Mouse (Mus musculus) forebrain, embryonic 16.5 days (tissue): ENCODE results near the gene Epb41l3. TPM values are rescaled to one million over a fixed set of nuclear protein-coding genes. Genes with fewer than 3 reads are reported as not detected.

Experiments used
- ATAC-seq: fragments of 200-750 bp; cut with Nextera tagmentation; 2 replicates; pipeline ENCODE4 v1.8.0; 2017; ENCODE audit warnings: mild to moderate bottlenecking, moderate library complexity
- H3K27ac ChIP-seq: fragments of 300-500 bp; sonication (generic); 2 replicates; pipeline ENCODE4 v1.5.1; 2014; ENCODE audit warnings: low read length, control low read depth
- H3K27me3 ChIP-seq: fragments of 300-500 bp; sonication (generic); replicated peaks from 2 replicates; pipeline ENCODE4 v1.6.1; 2014; ENCODE audit warnings: low read length; ENCODE audit not compliant: control insufficient read depth, insufficient read depth
- H3K36me3 ChIP-seq: fragments of 300-500 bp; sonication (generic); 2 replicates; pipeline ENCODE4 v1.6.1; 2014; ENCODE audit not compliant: control insufficient read depth, insufficient read depth
- H3K4me1 ChIP-seq: fragments of 300-500 bp; sonication (generic); replicated peaks from 2 replicates; pipeline ENCODE4 v1.6.1; 2014; ENCODE audit warnings: low read length; ENCODE audit not compliant: control insufficient read depth, insufficient read depth
- H3K4me2 ChIP-seq: fragments of 300-500 bp; sonication (generic); 2 replicates; pipeline ENCODE4 v1.6.1; 2014; ENCODE audit warnings: mild to moderate bottlenecking, low read length, control low read depth
- H3K4me3 ChIP-seq: fragments of 300-500 bp; sonication (generic); replicated peaks from 2 replicates; pipeline ENCODE4 v1.5.1; 2014; ENCODE audit warnings: mild to moderate bottlenecking, low read length, control low read depth
- H3K9ac ChIP-seq: fragments of 300-500 bp; sonication (generic); replicated peaks from 2 replicates; pipeline ENCODE4 v1.6.1; 2014; ENCODE audit warnings: low read depth, low read length, control low read depth
- H3K9me3 ChIP-seq: fragments of 300-500 bp; sonication (generic); 2 replicates; pipeline ENCODE4 v1.6.1; 2016; ENCODE audit warnings: low read length; ENCODE audit not compliant: control insufficient read depth
- WGBS: fragments of 180-500 bp; shearing (Covaris S2); extraction: QIAGEN DNeasy Blood & Tissue Kit; methylation state at CpG from one replicate; pipeline ENCODE4 v1.1.7; 2014; 5-methylcytosine and 5-hydroxymethylcytosine counted together
- polyA plus RNA-seq: library from polyadenylated mRNA; unstranded; fragments of >200 nt; fragmentation: Nextera tagmentation; extraction: Ambion mirVana; gene quantifications from 2 replicates; pipeline ENCODE4 v1.2.1, GENCODE M21; 2015

The Epb41l3 gene
- polyA plus RNA-seq, 1 experiment from 2014 or later = 84.2 TPM

DNA sequence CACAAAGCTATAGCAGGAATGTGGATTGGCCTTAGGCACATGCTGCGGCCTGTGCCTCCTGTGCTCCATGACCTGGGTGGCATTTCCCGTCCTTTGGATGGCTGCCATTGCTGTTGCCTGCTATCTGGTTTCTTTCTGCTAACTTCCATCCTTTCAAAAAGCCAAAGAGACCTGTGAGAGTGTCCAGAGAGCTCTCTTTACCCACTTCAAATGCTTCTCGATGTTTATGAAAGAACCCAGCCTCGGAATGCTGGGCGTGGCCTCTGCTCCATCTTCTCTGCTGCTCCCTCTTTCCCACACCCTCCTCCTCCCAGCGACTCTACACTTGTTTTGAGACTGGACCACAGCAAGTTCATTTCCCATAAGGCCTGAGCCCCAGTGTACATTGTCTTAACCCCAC, 120.3 kb downstream of the Epb41l3 start:
- H3K4me3 ChIP-seq = no peak overlapping the region
- H3K9me3 ChIP-seq = no peaks in the 10 kb centered on the region
- H3K9ac ChIP-seq = no peak overlapping the region
- no peaks in the 10 kb centered on the region for H3K27me3 ChIP-seq
- WGBS = 89% methylated on average over 6 of the region's 6 CpGs
- H3K4me2 ChIP-seq = no peak overlapping the region
- no peak for ATAC-seq
- H3K27ac ChIP-seq = no peak overlapping the region
- no peaks in the 10 kb centered on the region for H3K36me3 ChIP-seq
- peaks cover 14% of the 10 kb centered on the region for H3K4me1 ChIP-seq

DNA sequence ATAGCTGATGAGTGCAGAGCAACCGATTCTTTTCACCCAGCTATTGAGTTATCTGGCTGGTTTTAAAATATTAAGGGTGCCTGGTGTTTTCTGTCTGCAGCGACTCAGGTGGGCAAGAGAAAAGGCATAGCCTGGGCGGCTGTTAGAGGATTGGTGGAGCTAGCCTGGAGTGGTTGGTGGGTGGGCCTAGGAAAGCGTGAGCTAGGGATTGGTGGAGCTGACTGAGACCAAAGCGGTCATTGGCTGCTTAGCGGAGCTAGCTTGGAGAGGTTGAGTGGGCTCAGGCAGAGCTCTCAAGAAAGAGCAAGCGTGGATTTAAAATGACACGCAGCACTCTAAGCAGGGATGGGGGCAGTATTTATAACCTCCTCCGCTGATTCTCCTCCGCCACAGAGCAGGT, 121.2 kb downstream of the Epb41l3 start:
- peaks cover 14% of the 10 kb centered on the region for H3K4me1 ChIP-seq
- H3K27ac ChIP-seq = no peak overlapping the region
- H3K9me3 ChIP-seq = no peaks in the 10 kb centered on the region
- no peak overlapping the region for H3K4me3 ChIP-seq
- ATAC-seq = peak; percentile 49; the same call in 1 of the 2 replicates
- H3K9ac ChIP-seq = no peak overlapping the region
- no peaks in the 10 kb centered on the region for H3K36me3 ChIP-seq
- H3K27me3 ChIP-seq = no peaks in the 10 kb centered on the region
- 84% methylated on average over 10 of the region's 10 CpGs for WGBS
- H3K4me2 ChIP-seq = no peak overlapping the region

DNA sequence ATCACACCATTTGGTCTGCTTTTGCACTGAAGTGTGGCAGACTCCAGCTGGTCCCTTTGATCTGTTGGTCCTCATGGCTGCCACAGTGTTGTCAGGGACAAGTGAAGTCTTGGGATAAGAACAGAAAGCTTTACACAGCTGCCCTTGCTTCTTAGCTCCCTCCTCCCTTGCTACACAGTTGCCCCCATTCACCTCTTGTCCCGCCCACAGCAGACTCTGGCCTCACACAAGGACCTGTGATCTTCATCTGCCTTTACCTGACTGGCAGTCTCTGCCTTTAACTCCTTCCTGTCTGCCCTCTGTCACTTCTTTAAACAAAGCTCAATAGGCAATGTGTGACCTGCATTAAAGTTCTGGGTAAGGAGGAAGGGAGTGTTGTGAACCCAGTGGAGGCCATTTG, 123.3 kb downstream of the Epb41l3 start:
- no peak overlapping the region for H3K4me2 ChIP-seq
- 33% methylated on average over 1 of the region's 1 CpGs for WGBS
- no peaks in the 10 kb centered on the region for H3K36me3 ChIP-seq
- H3K27me3 ChIP-seq = no peaks in the 10 kb centered on the region
- H3K27ac ChIP-seq = no peak overlapping the region
- no peak overlapping the region for H3K9ac ChIP-seq
- no peaks in the 10 kb centered on the region for H3K9me3 ChIP-seq
- H3K4me3 ChIP-seq = no peak overlapping the region
- ATAC-seq = no peak
- peaks cover 4% of the 10 kb centered on the region for H3K4me1 ChIP-seq

GRCm38 (mm10) chr17:69199827-69200226, 124.3 kb downstream of the Epb41l3 start:
- H3K4me1 ChIP-seq = no peaks in the 10 kb centered on the region
- H3K27me3 ChIP-seq = no peaks in the 10 kb centered on the region

DNA sequence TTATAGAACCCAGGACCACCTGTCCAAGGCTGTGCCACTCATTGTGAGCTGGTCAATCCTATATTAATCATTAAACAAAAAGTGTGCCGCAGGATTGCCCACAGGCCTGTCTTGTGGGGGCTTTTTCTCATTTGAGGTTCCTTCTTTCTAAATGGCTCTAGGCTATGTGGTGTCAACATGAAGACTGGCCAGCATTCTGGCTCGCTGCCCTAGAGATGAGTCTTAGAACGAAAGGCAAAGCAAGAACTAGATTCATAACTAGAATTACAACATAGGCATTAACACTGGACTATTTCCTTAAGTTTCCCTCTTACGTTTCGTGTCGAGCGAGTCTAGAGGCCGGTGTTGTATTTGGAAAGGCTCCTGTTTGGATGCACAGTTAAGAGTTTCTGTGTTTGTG, 125.5 kb downstream of the Epb41l3 start:
- WGBS = 93% methylated on average over 8 of the region's 8 CpGs
- Histone ChIP-seq H3K4me3 (no peak overlapping the region), H3K27me3 (no peaks in the 10 kb centered on the region), H3K9ac (no peak overlapping the region), H3K4me1 (no peaks in the 10 kb centered on the region), H3K36me3 (no peaks in the 10 kb centered on the region), H3K9me3 (no peaks in the 10 kb centered on the region), H3K27ac (no peak overlapping the region), H3K4me2 (no peak overlapping the region)
- ATAC-seq = no peak

More at GRCm38 (mm10) chr17:69199827-69200226, 124.3 kb downstream of the Epb41l3 start:
- H3K36me3 ChIP-seq = no peaks in the 10 kb centered on the region
- H3K9me3 ChIP-seq = no peaks in the 10 kb centered on the region
- no peak for ATAC-seq
- WGBS = 92% methylated on average over 6 of the region's 6 CpGs
- H3K4me3 ChIP-seq = no peak overlapping the region
- H3K4me2 ChIP-seq = no peak overlapping the region
- no peak overlapping the region for H3K27ac ChIP-seq
- no peak overlapping the region for H3K9ac ChIP-seq

DNA sequence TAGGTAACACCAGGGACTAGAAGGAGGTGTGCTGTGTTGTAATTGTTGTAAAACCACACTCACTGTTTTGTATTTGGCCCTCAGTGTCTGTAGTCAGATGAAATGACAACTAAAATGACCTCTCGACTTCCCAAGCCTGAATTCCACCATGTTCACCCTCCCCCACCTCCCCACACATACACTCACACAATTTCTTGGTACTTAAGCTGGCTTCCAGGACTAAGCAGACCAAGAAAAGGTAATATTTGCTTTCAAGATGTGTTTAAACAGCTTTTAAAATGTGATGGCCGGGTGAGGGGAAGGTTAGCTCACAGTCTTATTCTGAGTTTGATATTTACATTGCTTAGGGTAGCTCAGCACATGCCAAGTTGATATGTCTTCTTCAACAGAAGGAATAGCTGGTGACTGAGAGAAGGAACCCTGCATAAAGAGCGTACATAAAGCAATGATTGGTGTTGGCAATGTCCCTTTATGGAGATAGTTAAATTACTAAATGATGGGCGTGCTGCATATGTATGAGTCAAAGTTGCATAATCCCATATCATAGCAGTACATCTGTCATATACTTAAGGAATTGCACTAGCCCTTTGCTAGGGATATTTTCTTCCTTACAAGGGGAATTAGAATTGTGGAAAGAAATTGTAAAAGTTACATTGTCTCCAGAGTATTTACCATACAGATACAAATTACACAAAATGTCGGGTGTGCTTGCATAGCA, 130.0 kb downstream of the Epb41l3 start:
- no peaks in the 10 kb centered on the region for H3K27me3 ChIP-seq
- no peak overlapping the region for H3K9ac ChIP-seq
- 0 out of 2 replicates have a peak, but pooled peaks have one; percentile 23 for ATAC-seq
- no peak overlapping the region for H3K4me2 ChIP-seq
- 85% methylated on average over 5 of the region's 5 CpGs for WGBS
- no peak overlapping the region for H3K27ac ChIP-seq
- H3K4me3 ChIP-seq = no peak overlapping the region
- peaks cover 5% of the 10 kb centered on the region for H3K36me3 ChIP-seq
- peaks cover 7% of the 10 kb centered on the region for H3K4me1 ChIP-seq
- no peaks in the 10 kb centered on the region for H3K9me3 ChIP-seq

- peak; percentile 83 for ATAC-seq
- Histone ChIP-seq H3K36me3 (peaks cover 10% of the 10 kb centered on the region), H3K9me3 (no peaks in the 10 kb centered on the region; the same call in 1 of the 2 replicates), H3K27me3 (no peaks in the 10 kb centered on the region), H3K4me3 (no peak overlapping the region), H3K27ac (no peak overlapping the region), H3K4me2 (no peak overlapping the region), H3K9ac (0 out of 2 replicates have a peak overlapping the region, but pooled peaks have one; percentile 17), H3K4me1 (peaks cover 7% of the 10 kb centered on the region)
- WGBS = 29% methylated on average over 15 of the region's 15 CpGs
Measured at GRCm38 (mm10) chr17:69207562-69208312, 132.3 kb downstream of the Epb41l3 start.

- no peak overlapping the region for H3K4me3 ChIP-seq
- H3K4me1 ChIP-seq = peaks cover 7% of the 10 kb centered on the region
- no peak overlapping the region for H3K9ac ChIP-seq
- H3K27me3 ChIP-seq = no peaks in the 10 kb centered on the region
- H3K27ac ChIP-seq = no peak overlapping the region
- no peak overlapping the region for H3K4me2 ChIP-seq
- peaks cover 10% of the 10 kb centered on the region for H3K36me3 ChIP-seq
- ATAC-seq = no peak
- H3K9me3 ChIP-seq = no peaks in the 10 kb centered on the region; the same call in 1 of the 2 replicates
Measured at GRCm38 (mm10) chr17:69211065-69211464, 135.6 kb downstream of the Epb41l3 start.

DNA sequence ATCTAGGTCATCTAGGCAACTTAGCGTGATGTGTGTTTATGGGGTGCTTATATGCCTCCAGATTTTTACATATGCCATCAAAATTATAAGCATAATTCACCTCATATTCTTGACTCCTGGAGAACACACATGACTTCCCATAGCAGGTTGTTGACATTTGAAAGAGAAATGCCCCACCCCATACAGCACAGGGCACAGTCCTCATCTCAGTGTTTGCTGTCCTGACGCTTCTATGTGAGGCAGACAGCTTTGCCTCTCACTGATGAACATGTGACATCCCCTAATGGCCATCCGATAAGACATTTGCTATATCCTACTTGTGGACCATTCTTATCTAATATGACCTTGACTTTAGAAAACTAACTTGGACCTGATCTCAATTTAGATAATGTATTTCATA, 140.6 kb downstream of the Epb41l3 start:
- no peaks in the 10 kb centered on the region; the same call in 1 of the 2 replicates for H3K9me3 ChIP-seq
- no peaks in the 10 kb centered on the region for H3K27me3 ChIP-seq
- no peaks in the 10 kb centered on the region for H3K4me1 ChIP-seq
- no peak for ATAC-seq
- no peak overlapping the region for H3K4me3 ChIP-seq
- 98% methylated on average over 3 of the region's 3 CpGs for WGBS
- H3K27ac ChIP-seq = no peak overlapping the region
- peaks cover under 1% of the 10 kb centered on the region; the same call in 1 of the 2 replicates for H3K36me3 ChIP-seq
- H3K9ac ChIP-seq = no peak overlapping the region
- H3K4me2 ChIP-seq = no peak overlapping the region
